Mouse (Mus musculus) kidney, postnatal 0 days (tissue): ENCODE measurements at regions not wholly inside any gene's neighbourhood (a gene's known extent, or its start where the extent isn't known, plus 50 kb on each side); places are given as distances from the start of the nearest gene placed in this dataset.

ENCODE experiments used
- ATAC-seq: fragments of 200-750 bp; cut with Nextera tagmentation; replicated peaks from 2 replicates; pipeline ENCODE4 v1.8.0; 2017; ENCODE audit warnings: low read depth, moderate number of reproducible peaks, moderate TSS enrichment, moderate library complexity; ENCODE audit not compliant: low FRiP score
- DNase-seq: peaks from one replicate; pipeline ENCODE4 v3.0.0-alpha.2; 2016; ENCODE audit warnings: low spot score
- H3K27ac ChIP-seq: fragments of 300-500 bp; sonication (generic); 2 replicates; pipeline ENCODE4 v1.5.1; 2014; ENCODE audit warnings: mild to moderate bottlenecking
- H3K27me3 ChIP-seq: fragments of 300-500 bp; sonication (generic); 2 replicates; pipeline ENCODE4 v1.6.1; 2014; ENCODE audit warnings: low read length, mixed read lengths; ENCODE audit not compliant: insufficient read depth
- H3K36me3 ChIP-seq: fragments of 300-500 bp; sonication (generic); 2 replicates; pipeline ENCODE4 v1.6.1; 2014; ENCODE audit warnings: low read length, mixed read lengths; ENCODE audit not compliant: insufficient read depth
- H3K4me1 ChIP-seq: fragments of 300-500 bp; sonication (generic); replicated peaks from 2 replicates; pipeline ENCODE4 v1.6.1; 2014; ENCODE audit warnings: antibody characterized with exemption, low read length, mixed read lengths; ENCODE audit not compliant: insufficient read depth
- H3K4me2 ChIP-seq: fragments of 300-500 bp; sonication (generic); 2 replicates; pipeline ENCODE4 v1.6.1; 2014; ENCODE audit warnings: mild to moderate bottlenecking, low read length, moderate library complexity, mixed read lengths
- H3K4me3 ChIP-seq: fragments of 300-500 bp; sonication (generic); replicated peaks from 2 replicates; pipeline ENCODE4 v1.5.1; 2014; ENCODE audit warnings: low read depth, low read length
- H3K9ac ChIP-seq: fragments of 300-500 bp; sonication (generic); 2 replicates; pipeline ENCODE4 v1.6.1; 2014; ENCODE audit warnings: low read depth, low read length
- H3K9me3 ChIP-seq: fragments of 300-500 bp; sonication (generic); replicated peaks from 2 replicates; pipeline ENCODE4 v1.6.1; 2016; ENCODE audit warnings: low read length, inconsistent platforms, mixed read lengths
- CTCF ChIP-seq: IDR thresholded peaks from 2 replicates; pipeline ENCODE4 v1.5.1; 2016; ENCODE audit warnings: antibody characterized with exemption, low read depth, mild to moderate bottlenecking, moderate library complexity
- WGBS: fragments of 180-500 bp; shearing (Covaris S2); extraction: QIAGEN DNeasy Blood & Tissue Kit; methylation state at CpG from one replicate; pipeline ENCODE4 v1.1.7; 2014; 5-methylcytosine and 5-hydroxymethylcytosine counted together

DNA sequence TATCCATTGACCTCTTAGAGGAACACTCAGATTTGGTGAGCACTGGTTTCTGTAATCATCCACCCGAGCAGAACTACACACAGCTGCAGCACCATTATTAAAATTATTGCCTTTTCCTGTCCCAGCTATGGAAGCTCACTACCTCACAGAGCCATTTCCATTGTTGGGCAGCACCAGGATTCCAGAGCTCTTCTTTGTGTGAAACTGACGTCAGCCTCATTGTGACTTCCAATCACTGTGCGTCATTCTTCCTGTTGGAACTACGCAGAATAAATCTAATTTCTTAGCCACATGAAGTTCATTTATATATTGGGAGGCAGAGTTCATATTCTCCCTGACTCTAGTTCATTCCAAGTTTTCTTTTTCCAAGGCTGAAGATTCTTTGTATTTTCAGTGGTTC, 83.0 kb upstream of the Ptger4 start:
- H3K27ac ChIP-seq: no peak overlapping the region
- WGBS: 83% methylated on average over 4 of the region's 4 CpGs
- H3K9me3 ChIP-seq: no peaks in the 10 kb centered on the region
- H3K4me1 ChIP-seq: no peaks in the 10 kb centered on the region
- H3K4me3 ChIP-seq: no peak overlapping the region
- DNase-seq: no peak
- H3K4me2 ChIP-seq: no peak overlapping the region
- ATAC-seq: no peak
- H3K9ac ChIP-seq: no peak overlapping the region
- H3K36me3 ChIP-seq: no peaks in the 10 kb centered on the region
- H3K27me3 ChIP-seq: no peaks in the 10 kb centered on the region
- TF ChIP-seq CTCF: no peak

GRCm38 (mm10) chr15:5321691-5322090, 77.7 kb upstream of the Ptger4 start:
- ATAC-seq: no peak
- Histone ChIP-seq H3K4me3 (no peak overlapping the region), H3K27me3 (no peaks in the 10 kb centered on the region), H3K36me3 (no peaks in the 10 kb centered on the region), H3K4me2 (no peak overlapping the region), H3K9ac (no peak overlapping the region), H3K9me3 (no peaks in the 10 kb centered on the region), H3K27ac (no peak overlapping the region), H3K4me1 (no peaks in the 10 kb centered on the region)
- no peak for DNase-seq
- no peak for TF ChIP-seq CTCF

GRCm38 (mm10) chr15:5312231-5312630, 68.2 kb upstream of the Ptger4 start:
- no peak overlapping the region for H3K4me2 ChIP-seq
- WGBS: 60% methylated on average over 6 of the region's 6 CpGs
- H3K9ac ChIP-seq: no peak overlapping the region
- no peak for TF ChIP-seq CTCF
- no peaks in the 10 kb centered on the region for H3K36me3 ChIP-seq
- no peak for ATAC-seq
- no peaks in the 10 kb centered on the region for H3K27me3 ChIP-seq
- H3K4me1 ChIP-seq: no peaks in the 10 kb centered on the region
- H3K27ac ChIP-seq: no peak overlapping the region
- DNase-seq: peak; percentile 39
- no peak overlapping the region for H3K4me3 ChIP-seq
- H3K9me3 ChIP-seq: no peaks in the 10 kb centered on the region

DNA sequence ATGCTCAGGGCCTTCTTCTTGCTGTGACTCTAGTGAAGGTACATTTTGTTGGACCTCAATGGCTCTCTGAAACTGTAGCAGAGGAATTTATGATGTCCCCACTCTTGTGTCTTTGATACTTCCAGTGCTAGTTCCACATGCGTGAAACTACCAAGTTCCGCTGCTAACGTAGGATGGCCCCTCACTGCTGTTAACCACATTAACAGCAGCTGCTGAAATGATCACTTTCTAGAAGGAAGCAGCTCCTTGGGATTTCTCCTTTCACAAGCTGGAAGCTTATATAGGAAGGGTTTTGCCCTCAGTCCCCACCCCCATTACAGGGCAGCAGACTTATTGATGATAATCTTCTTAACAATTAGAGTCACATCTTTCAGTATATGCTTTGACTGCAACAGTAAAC, 66.0 kb upstream of the Ptger4 start:
- H3K4me1 ChIP-seq: no peaks in the 10 kb centered on the region
- TF ChIP-seq CTCF: no peak
- ATAC-seq: no peak
- H3K4me2 ChIP-seq: no peak overlapping the region
- H3K4me3 ChIP-seq: no peak overlapping the region
- H3K36me3 ChIP-seq: no peaks in the 10 kb centered on the region
- no peak overlapping the region for H3K9ac ChIP-seq
- H3K27me3 ChIP-seq: no peaks in the 10 kb centered on the region
- no peaks in the 10 kb centered on the region for H3K9me3 ChIP-seq
- no peak for DNase-seq
- 85% methylated on average over 3 of the region's 3 CpGs for WGBS
- no peak overlapping the region for H3K27ac ChIP-seq

GRCm38 (mm10) chr15:5302403-5302802, 58.4 kb upstream of the Ptger4 start:
- Histone ChIP-seq H3K4me2 (no peak overlapping the region), H3K27me3 (no peaks in the 10 kb centered on the region), H3K27ac (no peak overlapping the region), H3K4me1 (no peaks in the 10 kb centered on the region), H3K4me3 (no peak overlapping the region), H3K9ac (no peak overlapping the region), H3K9me3 (no peaks in the 10 kb centered on the region), H3K36me3 (no peaks in the 10 kb centered on the region)
- TF ChIP-seq CTCF: no peak
- DNase-seq: no peak
- no peak for ATAC-seq
- 76% methylated on average over 2 of the region's 2 CpGs for WGBS

DNA sequence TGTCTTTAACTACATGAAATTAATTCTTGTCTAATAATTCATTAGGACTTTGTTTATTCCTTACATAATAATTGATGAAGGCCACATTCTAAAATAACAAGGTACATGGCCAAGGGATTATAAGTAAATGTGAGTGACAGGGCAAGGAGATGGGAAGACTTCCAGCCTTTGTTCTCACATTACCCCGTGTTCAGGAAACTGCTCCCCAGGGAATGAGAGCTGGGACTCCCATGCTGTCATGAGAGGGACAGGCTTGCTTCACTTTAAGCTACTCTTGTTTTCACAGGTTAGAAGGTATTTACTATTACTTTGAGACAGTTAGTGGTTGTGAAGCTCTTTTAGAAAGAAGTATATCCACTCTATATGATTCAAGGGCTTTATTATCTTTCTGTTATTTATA, 55.8 kb upstream of the Ptger4 start:
- no peak overlapping the region for H3K9ac ChIP-seq
- H3K27ac ChIP-seq: no peak overlapping the region
- no peak overlapping the region for H3K4me3 ChIP-seq
- H3K9me3 ChIP-seq: no peaks in the 10 kb centered on the region
- ATAC-seq (no peak), DNase-seq (no peak)
- 3% methylated on average over 1 of the region's 1 CpGs for WGBS
- no peak for TF ChIP-seq CTCF
- no peaks in the 10 kb centered on the region for H3K27me3 ChIP-seq
- no peaks in the 10 kb centered on the region for H3K4me1 ChIP-seq
- H3K36me3 ChIP-seq: no peaks in the 10 kb centered on the region
- no peak overlapping the region for H3K4me2 ChIP-seq

GRCm38 (mm10) chr15:5296949-5297348, 53.0 kb upstream of the Ptger4 start:
- H3K9me3 ChIP-seq: no peaks in the 10 kb centered on the region
- no peaks in the 10 kb centered on the region for H3K27me3 ChIP-seq
- no peak for ATAC-seq
- WGBS: 87% methylated on average over 2 of the region's 2 CpGs
- H3K4me3 ChIP-seq: no peak overlapping the region
- TF ChIP-seq CTCF: no peak
- no peak overlapping the region for H3K4me2 ChIP-seq
- no peaks in the 10 kb centered on the region for H3K36me3 ChIP-seq
- no peak overlapping the region for H3K9ac ChIP-seq
- DNase-seq: no peak
- no peak overlapping the region for H3K27ac ChIP-seq
- H3K4me1 ChIP-seq: no peaks in the 10 kb centered on the region
